Mouse (Mus musculus): ENCODE data around the gene Scamp4.

GRCm38 (mm10) chr10:80586407-80587304 is 16.0 kb upstream of the Scamp4 start:
- TF ChIP-seq CTCF (conservative IDR thresholded peaks at IDR 0.05; ENCODE audit: low read length) = no peak
- TF ChIP-seq POU5F1 (IDR thresholded peaks at IDR 0.05; ENCODE audit: borderline replicate concordance, low read length) = no peak
- no peak for TF ChIP-seq NANOG (IDR thresholded peaks at IDR 0.05; ENCODE audit: borderline replicate concordance, low read length)

Measured in E14TG2a.4 (cell line).